Mouse (Mus musculus) brain, embryonic 14.5 days (tissue): Measurements from ENCODE around the gene Gm128.

Source experiments
- CTCF ChIP-seq: fragments of 200-500 bp; IDR thresholded peaks from 2 replicates; pipeline ENCODE4 v1.5.1; 2012; ENCODE audit warnings: inconsistent platforms, mild to moderate bottlenecking, moderate library complexity, borderline replicate concordance; ENCODE audit not compliant: insufficient read depth, insufficient read length; ENCODE audit errors: extremely low read depth
- POLR2A ChIP-seq: fragments of 200-500 bp; IDR thresholded peaks from 2 replicates; pipeline ENCODE4 v1.6.1; 2012; ENCODE audit warnings: mild to moderate bottlenecking, inconsistent platforms, borderline replicate concordance; ENCODE audit not compliant: poor library complexity, insufficient read depth, insufficient read length, severe bottlenecking; ENCODE audit errors: extremely low read depth

DNA sequence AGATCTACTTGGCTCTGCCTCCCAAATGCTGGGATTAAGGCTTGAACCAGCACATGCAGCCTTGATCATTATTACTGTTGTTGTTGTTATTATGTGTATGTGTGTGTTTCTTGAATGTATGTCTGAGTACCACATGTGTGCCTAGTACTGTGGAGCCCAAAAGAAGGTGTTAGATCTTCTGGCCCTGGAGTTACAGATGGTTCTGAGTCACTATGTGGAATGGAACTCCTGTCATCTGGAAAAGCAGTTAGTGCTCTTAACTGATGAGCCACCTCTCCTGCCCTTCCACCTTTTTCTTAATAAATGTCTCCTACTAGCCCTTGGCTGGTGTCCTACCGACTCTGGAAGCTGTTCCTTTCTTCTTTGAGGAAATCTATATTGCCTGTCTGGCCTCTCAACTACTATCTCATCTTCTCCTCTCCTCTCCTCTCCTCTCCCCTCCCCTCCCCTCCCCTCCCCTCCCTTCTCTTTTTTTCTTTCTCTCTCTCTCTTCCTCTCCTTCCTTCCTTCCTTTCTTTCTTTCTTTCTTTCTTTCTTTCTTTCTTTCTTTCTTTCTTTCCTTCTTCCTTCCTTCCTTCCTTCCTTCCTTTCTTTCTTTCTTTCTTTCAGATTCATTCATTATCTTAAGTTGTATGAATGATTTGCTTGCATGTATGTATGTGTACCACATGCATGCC lies 6.4 kb upstream of the Gm128 start:
- TF ChIP-seq POLR2A (no peak), CTCF (no peak)
